Mouse (Mus musculus) cerebellum, adult 2 months (tissue): ENCODE data around the gene Cldn7. TPM values are rescaled to one million over a fixed set of nuclear protein-coding genes. Genes with fewer than 3 reads are reported as not detected.

ENCODE experiments used
- DNase-seq, 2 experiments: peaks; one replicate each; pipeline ENCODE4 v3.0.0; 2021
- H3K27ac ChIP-seq: fragments of 200-500 bp; 2 replicates; pipeline ENCODE4 v1.5.1; 2012; ENCODE audit warnings: low read length, control low read depth, inconsistent platforms; ENCODE audit not compliant: insufficient read depth
- H3K27me3 ChIP-seq: fragments of 200-500 bp; 2 replicates; pipeline ENCODE4 v1.6.1; 2012; ENCODE audit warnings: inconsistent platforms, mild to moderate bottlenecking, low read length, moderate library complexity; ENCODE audit not compliant: control insufficient read depth, insufficient read depth
- H3K4me1 ChIP-seq: fragments of 200-500 bp; 2 replicates; pipeline ENCODE4 v1.6.1; 2011; ENCODE audit warnings: low read length; ENCODE audit not compliant: control insufficient read depth, insufficient read depth
- H3K4me3 ChIP-seq: fragments of 200-500 bp; replicated peaks from 2 replicates; pipeline ENCODE3; 2011; ENCODE audit warnings: mild to moderate bottlenecking, low read depth, low read length, control low read depth; ENCODE audit not compliant: insufficient read depth
- CTCF ChIP-seq: fragments of 200-500 bp; IDR thresholded peaks from 2 replicates; pipeline ENCODE4 v1.5.1; 2011; ENCODE audit warnings: low read depth, mild to moderate bottlenecking, control low read depth, low read length, moderate library complexity, borderline replicate concordance; ENCODE audit not compliant: insufficient read depth
- POLR2A ChIP-seq: fragments of 200-500 bp; IDR thresholded peaks from 2 replicates; pipeline ENCODE4 v1.6.1; 2011; ENCODE audit warnings: low read length, control low read depth, borderline replicate concordance; ENCODE audit not compliant: insufficient read depth
- WGBS: fragments of 180-500 bp; shearing (Covaris S2); methylation state at CpG from one replicate; pipeline ENCODE4 v1.1.7; 2018; 5-methylcytosine and 5-hydroxymethylcytosine counted together
- polyA plus RNA-seq: library from polyadenylated mRNA; depleted of rRNA; stranded (reverse); fragments of >200 nt; gene quantifications from 2 replicates; pipeline ENCODE4 v1.2.3, GENCODE M21; 2012

Gene Cldn7
- polyA plus RNA-seq, 1 experiment: 0.33 TPM

DNA sequence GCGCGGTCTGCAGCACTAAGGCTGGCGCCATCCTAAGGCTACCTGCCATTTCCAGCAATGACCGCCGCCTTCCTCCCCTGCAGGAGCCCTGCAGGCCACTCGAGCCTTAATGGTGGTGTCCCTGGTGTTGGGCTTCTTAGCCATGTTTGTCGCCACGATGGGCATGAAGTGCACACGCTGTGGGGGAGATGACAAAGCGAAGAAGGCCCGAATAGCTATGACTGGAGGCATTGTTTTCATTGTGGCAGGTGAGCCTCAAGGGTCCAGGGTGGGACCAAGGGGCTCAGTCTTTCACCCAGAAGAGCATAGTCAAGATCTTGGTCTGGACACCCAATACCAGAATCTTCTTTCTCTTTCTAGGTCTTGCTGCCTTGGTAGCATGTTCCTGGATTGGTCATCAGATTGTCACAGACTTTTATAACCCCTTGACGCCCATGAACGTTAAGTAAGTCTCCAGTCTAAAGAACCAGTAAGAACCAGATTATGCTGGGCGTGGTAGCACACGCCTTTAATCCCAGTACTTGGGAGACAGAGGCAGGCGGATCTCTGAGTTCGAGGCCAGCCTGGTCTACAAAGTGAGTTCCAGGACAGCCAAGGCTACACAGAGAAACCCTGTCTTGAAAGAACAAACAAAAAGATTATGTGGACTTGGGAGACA lies 2.4 kb downstream of the Cldn7 start:
- H3K4me3 ChIP-seq: no peak overlapping the region
- 37% methylated on average over 17 of the region's 17 CpGs for WGBS
- no peak for DNase-seq

DNA sequence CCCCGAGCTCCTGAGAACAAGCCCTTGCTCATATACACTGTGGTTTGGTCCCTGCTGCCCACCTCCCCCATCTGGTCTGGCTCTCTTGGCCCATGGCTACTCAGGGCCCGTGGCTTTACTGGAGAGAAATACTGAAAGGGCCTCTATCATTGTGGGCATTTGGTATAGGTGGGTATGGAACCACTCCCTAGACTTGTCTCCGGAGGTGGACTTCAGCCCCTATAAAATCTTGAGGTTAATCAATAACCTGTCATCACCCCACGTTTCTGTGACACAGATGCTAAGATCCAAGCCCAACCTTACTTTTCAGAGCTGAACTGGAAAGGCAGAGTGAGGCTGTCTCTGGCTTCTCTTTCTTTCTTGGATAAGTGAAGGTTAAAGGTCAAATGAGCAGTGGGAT lies 4.2 kb downstream of the Cldn7 start:
- WGBS: 90% methylated on average over 4 of the region's 4 CpGs
- H3K4me3 ChIP-seq: no peak overlapping the region
- TF ChIP-seq POLR2A (no peak), CTCF (no peak)
- peaks cover 5% of the 10 kb centered on the region; the same call in 1 of the 2 replicates for H3K27me3 ChIP-seq
- no peaks in the 10 kb centered on the region for H3K4me1 ChIP-seq
- no peak overlapping the region for H3K27ac ChIP-seq
- no peak for DNase-seq

More for the DNA sequence above, 2.4 kb downstream of the Cldn7 start:
- no peak overlapping the region for H3K27ac ChIP-seq
- no peaks in the 10 kb centered on the region for H3K4me1 ChIP-seq
- peaks cover 5% of the 10 kb centered on the region; the same call in 1 of the 2 replicates for H3K27me3 ChIP-seq
- TF ChIP-seq POLR2A (no peak), CTCF (no peak)

DNA sequence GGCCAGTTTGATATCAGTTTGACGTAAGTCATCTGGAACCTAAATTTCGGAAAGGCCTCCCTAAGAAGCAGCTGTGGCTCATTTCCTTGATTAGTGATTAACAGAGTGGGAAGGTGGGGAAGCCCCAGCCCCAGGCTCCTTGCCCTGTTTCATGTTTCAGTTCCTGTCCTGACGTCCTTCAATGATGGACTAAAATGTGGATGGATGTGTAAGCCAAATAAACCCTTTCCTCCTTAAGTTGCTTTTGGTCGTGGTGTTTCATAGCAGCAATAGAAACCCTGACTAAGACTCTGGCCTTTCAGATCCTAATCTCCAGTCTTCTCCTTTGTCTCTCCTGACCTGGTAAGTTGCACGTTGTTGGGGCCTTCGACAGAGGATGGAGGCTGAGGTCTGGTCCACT lies 5.6 kb downstream of the Cldn7 start:
- Histone ChIP-seq H3K4me1 (no peaks in the 10 kb centered on the region), H3K4me3 (no peak overlapping the region), H3K27ac (no peak overlapping the region), H3K27me3 (peaks cover 2% of the 10 kb centered on the region; the same call in 1 of the 2 replicates)
- TF ChIP-seq POLR2A: no peak
- TF ChIP-seq CTCF: no peak
- 89% methylated on average over 6 of the region's 6 CpGs for WGBS
- no peak for DNase-seq

DNA sequence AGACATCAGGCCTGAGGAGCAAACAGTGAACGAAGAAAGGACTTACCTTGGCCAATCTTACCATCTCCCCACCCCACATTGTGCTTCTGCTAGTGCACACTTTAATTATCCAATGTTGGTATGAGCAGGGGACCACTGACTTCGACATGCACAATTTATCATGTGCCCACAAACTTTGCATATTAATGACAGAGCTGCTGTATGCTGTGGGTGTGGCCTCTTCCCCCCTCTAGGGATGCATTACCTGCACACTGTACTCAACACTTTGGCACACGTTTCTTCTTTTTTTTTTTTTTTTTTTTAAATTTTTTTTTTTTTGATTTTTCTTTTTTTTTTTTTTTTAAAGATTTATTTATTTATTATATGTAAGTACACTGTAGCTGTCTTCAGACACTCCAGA lies 6.2 kb downstream of the Cldn7 start:
- Histone ChIP-seq H3K27me3 (peaks cover 2% of the 10 kb centered on the region; the same call in 1 of the 2 replicates), H3K4me1 (no peaks in the 10 kb centered on the region), H3K4me3 (no peak overlapping the region), H3K27ac (no peak overlapping the region)
- 80% methylated on average over 3 of the region's 3 CpGs for WGBS
- no peak for DNase-seq
- no peak for TF ChIP-seq CTCF
- TF ChIP-seq POLR2A: no peak

DNA sequence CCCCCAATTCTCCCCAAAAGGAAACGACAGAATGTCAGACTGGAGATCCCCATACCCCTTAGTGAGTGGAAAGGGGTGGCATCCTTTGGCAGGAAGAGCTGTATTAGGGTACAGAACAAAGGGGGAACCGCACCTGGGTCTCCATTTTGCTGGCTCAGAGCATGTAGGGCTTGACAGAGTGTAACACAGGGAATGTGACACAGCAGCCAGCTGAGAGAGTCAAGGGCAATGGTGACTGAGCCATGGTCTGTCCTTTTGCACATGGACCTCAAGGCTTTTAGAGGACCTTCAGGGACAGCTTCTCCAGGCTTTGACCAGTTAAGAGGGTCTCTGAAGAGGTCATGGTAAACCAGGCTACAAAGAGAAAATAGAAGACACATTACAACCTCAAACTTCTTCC lies 10.3 kb downstream of the Cldn7 start:
- TF ChIP-seq POLR2A (no peak), CTCF (no peak)
- 89% methylated on average over 2 of the region's 2 CpGs for WGBS
- H3K4me1 ChIP-seq: no peaks in the 10 kb centered on the region

DNA sequence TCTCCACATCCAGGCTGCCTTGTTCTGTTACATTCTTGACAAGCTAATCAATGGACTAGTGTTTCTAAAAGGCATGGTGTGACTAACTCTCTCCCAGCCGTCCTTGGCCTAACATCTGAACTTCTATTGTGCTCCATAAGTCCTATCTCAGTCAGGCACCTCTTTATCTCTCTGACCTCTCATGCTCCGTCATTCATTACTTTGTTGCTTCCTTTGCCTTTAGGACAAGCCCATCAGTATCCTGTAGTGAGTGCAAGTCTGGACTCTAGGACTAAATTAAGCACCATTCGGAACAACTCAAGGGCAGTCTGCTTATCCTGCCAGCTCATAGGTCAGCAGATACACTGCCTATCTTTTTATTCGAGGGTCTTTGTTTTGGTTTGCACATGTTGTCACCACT lies 11.7 kb downstream of the Cldn7 start:
- Histone ChIP-seq H3K27ac (no peak overlapping the region), H3K4me1 (no peaks in the 10 kb centered on the region), H3K27me3 (no peaks in the 10 kb centered on the region), H3K4me3 (no peak overlapping the region)
- no peak for DNase-seq
- TF ChIP-seq CTCF (no peak), POLR2A (no peak)
- WGBS: 80% methylated on average over 4 of the region's 4 CpGs

More for the DNA sequence above, 10.3 kb downstream of the Cldn7 start:
- Histone ChIP-seq H3K27me3 (no peaks in the 10 kb centered on the region), H3K4me3 (no peak overlapping the region), H3K27ac (no peak overlapping the region)
- no peak for DNase-seq

DNA sequence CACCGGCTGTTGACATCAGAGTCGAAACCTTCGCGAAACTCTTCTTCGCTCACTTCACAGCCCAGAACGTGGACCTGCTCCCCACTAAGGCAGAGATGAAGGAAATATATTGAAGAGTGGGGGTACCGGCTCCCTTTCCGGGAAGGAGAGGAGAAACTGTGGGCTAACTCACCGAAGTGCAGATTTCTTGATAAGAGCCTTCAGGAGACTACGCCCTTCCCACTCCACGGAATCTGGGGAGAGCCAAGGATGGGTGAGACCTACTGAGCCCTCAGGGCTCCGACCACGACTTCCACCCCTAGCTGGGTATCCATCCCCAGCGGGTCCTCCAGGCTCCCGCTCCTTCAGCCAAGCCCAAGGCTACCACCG lies 15.2 kb downstream of the Cldn7 start:
- WGBS: under 1% methylated on average over 16 of the region's 16 CpGs
- no peak for DNase-seq
- no peaks in the 10 kb centered on the region for H3K27me3 ChIP-seq
- H3K4me3 ChIP-seq: peak overlapping the region; percentile 84
- TF ChIP-seq POLR2A (no peak), CTCF (no peak)
- H3K27ac ChIP-seq: peak overlapping the region; percentile 81
- H3K4me1 ChIP-seq: peaks cover 3% of the 10 kb centered on the region
